Mouse (Mus musculus) liver, embryonic 14.5 days (tissue): ENCODE data around the gene Nrtn. TPM values are rescaled to one million over a fixed set of nuclear protein-coding genes. Genes with fewer than 3 reads are reported as not detected.
A peak's percentile ranks its signal among the peaks of the same experiment; 100 is the strongest.

Experiments
- ATAC-seq: fragments of 200-750 bp; cut with Nextera tagmentation; 2 replicates; pipeline ENCODE4 v1.8.0; 2017; ENCODE audit warnings: moderate number of reproducible peaks, mild to moderate bottlenecking, moderate library complexity; ENCODE audit not compliant: insufficient read depth
- DNase-seq, 3 experiments: peaks; one replicate each; pipeline ENCODE4 v3.0.0-alpha.2; 2012 to 2013; ENCODE audit warnings: low read depth in 3 of 3, low spot score in 3 of 3
- H3K27ac ChIP-seq: fragments of 300-500 bp; sonication (generic); 2 replicates; pipeline ENCODE4 v1.5.1; 2014; ENCODE audit warnings: moderate library complexity, mild to moderate bottlenecking, control low read depth, inconsistent platforms
- H3K27me3 ChIP-seq: fragments of 300-500 bp; sonication (generic); 2 replicates; pipeline ENCODE4 v1.6.1; 2014; ENCODE audit warnings: mild to moderate bottlenecking, low read length, moderate library complexity; ENCODE audit not compliant: control insufficient read depth, insufficient read depth
- H3K36me3 ChIP-seq: fragments of 300-500 bp; sonication (generic); replicated peaks from 2 replicates; pipeline ENCODE4 v1.6.1; 2014; ENCODE audit warnings: low read depth; ENCODE audit not compliant: control insufficient read depth, insufficient read depth
- H3K4me1 ChIP-seq, 2 experiments: fragments of 200-500 bp in 1 of 2; fragments of 300-500 bp in 1 of 2; sonication (generic) in 1 of 2; replicated peaks; 2 replicates each; pipeline ENCODE4 v1.6.1; 2012 to 2014; ENCODE audit warnings: antibody characterized with exemption in 1 of 2, inconsistent platforms in 1 of 2, low read length in 1 of 2; ENCODE audit not compliant: control insufficient read depth in 2 of 2, insufficient read depth in 2 of 2
- H3K4me2 ChIP-seq: fragments of 300-500 bp; sonication (generic); 2 replicates; pipeline ENCODE4 v1.6.1; 2014; ENCODE audit warnings: low read depth, mild to moderate bottlenecking, control low read depth, moderate library complexity
- H3K4me3 ChIP-seq, 2 experiments: fragments of 200-500 bp in 1 of 2; fragments of 300-500 bp in 1 of 2; sonication (generic) in 1 of 2; 2 replicates each; pipeline ENCODE4 v1.5.1; 2012 to 2014; ENCODE audit warnings: low read depth in 2 of 2, low read length in 2 of 2, mild to moderate bottlenecking in 2 of 2, control low read depth in 1 of 2, inconsistent platforms in 1 of 2, moderate library complexity in 1 of 2; ENCODE audit not compliant: insufficient read depth in 1 of 2
- H3K9ac ChIP-seq: fragments of 300-500 bp; sonication (generic); replicated peaks from 2 replicates; pipeline ENCODE4 v1.6.1; 2014; ENCODE audit warnings: mild to moderate bottlenecking, control low read depth, moderate library complexity
- H3K9me3 ChIP-seq: fragments of 300-500 bp; sonication (generic); 2 replicates; pipeline ENCODE4 v1.6.1; 2016; ENCODE audit warnings: low read length, mixed read lengths; ENCODE audit not compliant: control insufficient read depth
- CTCF ChIP-seq: IDR thresholded peaks from 2 replicates; pipeline ENCODE4 v1.5.1; 2016; ENCODE audit warnings: antibody characterized with exemption, low read depth, control low read depth
- EP300 ChIP-seq: IDR thresholded peaks from 2 replicates; pipeline ENCODE4 v1.6.1; 2016; ENCODE audit warnings: antibody characterized with exemption, low read depth
- WGBS: fragments of 180-500 bp; shearing (Covaris S2); extraction: QIAGEN DNeasy Blood & Tissue Kit; methylation state at CpG from one replicate; pipeline ENCODE4 v1.1.7; 2014; ENCODE audit not compliant: insufficient replicate concordance; 5-methylcytosine and 5-hydroxymethylcytosine counted together
- polyA plus RNA-seq, 2 experiments: library from polyadenylated mRNA; depleted of rRNA in 1 of 2; stranded (reverse) in 1 of 2; unstranded in 1 of 2; fragments of >200 nt; fragmentation: Nextera tagmentation in 1 of 2; extraction: Ambion mirVana in 1 of 2; gene quantifications; 2 replicates each; pipeline versions ENCODE4 v1.2.1 to v1.2.3; 2012 to 2014

Nrtn gene
- polyA plus RNA-seq, 2 experiments = 1.0 to 1.7 TPM

DNA sequence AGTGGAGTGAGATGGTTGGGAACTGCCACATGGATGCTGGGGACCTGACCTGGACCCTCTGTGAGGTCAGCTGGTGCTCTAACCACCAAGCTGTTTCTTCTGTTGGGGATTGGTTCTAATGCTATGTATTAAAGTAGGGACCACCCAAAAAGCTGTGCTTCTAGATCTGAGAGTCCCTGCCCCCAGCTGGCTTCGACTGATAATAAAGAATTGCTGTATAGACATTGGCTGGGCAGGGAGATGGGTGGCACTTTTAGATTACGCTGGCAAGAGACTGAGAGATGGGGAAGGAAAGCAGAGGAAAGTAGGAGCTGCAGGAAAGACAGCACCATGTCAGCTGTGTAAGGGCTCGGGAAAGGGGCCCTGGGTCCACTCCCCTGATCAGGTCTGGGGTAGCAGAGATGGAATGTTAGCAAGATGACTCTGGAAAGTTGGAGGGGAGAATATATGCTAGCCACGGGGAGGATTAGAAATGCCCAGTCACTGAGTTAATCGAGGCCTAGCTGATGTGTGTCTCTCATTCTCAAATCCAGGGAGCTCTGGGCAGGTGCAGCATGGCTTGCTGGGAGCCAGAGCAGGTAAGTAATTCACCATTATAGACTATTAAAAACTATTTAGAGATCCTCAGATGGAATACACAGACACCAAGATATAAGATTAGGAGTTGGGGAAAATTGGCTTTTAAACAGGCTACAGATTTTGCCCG lies 36.4 kb upstream of the Nrtn start:
- Histone ChIP-seq H3K27me3 (no peaks in the 10 kb centered on the region), H3K27ac (peak overlapping the region; percentile 96), H3K4me1 (peaks cover 24 to 27% of the 10 kb centered on the region in 2 experiments), H3K4me3 (peak overlapping the region; percentile 58 to 60), H3K9me3 (no peaks in the 10 kb centered on the region), H3K36me3 (peaks cover 5% of the 10 kb centered on the region), H3K4me2 (peak overlapping the region; percentile 79), H3K9ac (peak overlapping the region; percentile 74)
- TF ChIP-seq CTCF = no peak
- TF ChIP-seq EP300 = peak; percentile 93
- WGBS = 33% methylated on average over 6 of the region's 6 CpGs
- DNase-seq = peak; percentile 86 to 88 (median 87)
- peak; percentile 93 for ATAC-seq

DNA sequence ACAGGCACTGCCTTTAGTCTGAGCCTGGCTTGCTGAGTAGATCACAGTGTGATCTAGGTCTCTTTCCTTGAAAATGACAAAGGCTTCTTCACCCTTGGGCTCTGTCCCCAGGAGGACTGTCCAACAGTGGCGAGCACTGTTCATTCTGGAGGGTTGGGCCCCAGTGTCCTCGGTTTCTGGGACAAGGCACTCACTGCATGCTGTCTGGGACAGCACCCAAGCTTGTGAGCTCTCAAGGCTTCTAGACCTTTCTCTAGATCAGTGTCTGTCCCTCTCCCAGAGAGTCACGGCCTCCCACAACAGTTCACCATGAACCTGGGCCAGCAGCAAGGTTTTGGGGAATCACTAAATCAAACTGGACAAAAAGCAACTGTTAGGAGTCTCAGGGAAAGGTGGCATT lies 35.3 kb upstream of the Nrtn start:
- Histone ChIP-seq H3K27me3 (no peaks in the 10 kb centered on the region), H3K4me3 (no peak overlapping the region), H3K4me2 (no peak overlapping the region), H3K36me3 (peaks cover 3% of the 10 kb centered on the region), H3K27ac (peak overlapping the region; percentile 96), H3K9ac (no peak overlapping the region), H3K4me1 (peaks cover 24 to 27% of the 10 kb centered on the region in 2 experiments), H3K9me3 (no peaks in the 10 kb centered on the region)
- TF ChIP-seq EP300 = no peak
- no peak for TF ChIP-seq CTCF
- ATAC-seq (no peak), DNase-seq (no peak)
- 81% methylated on average over 3 of the region's 3 CpGs for WGBS

DNA sequence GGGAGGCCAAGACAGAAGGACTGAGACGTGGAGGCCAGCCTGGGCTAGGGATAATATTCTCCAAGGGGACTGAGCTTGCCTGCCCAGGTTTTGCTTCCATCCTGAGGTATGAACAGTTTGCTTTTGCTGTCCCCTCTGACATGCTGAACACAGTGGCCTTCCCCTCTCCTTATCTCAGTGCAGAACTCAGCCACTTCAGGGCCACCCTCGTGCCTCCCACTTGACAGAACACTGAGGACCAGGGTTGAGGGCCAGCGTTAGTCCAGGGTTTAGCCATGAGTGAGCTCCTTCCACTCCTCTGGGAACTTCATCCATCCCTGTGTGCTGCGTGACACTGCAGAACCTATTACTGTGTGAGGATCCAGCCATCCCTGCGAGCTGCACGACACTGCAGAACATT lies 32.0 kb upstream of the Nrtn start:
- no peak for DNase-seq
- WGBS = 72% methylated on average over 6 of the region's 6 CpGs
- Histone ChIP-seq H3K4me3 (no peak overlapping the region), H3K9ac (no peak overlapping the region), H3K4me2 (no peak overlapping the region), H3K9me3 (no peaks in the 10 kb centered on the region), H3K27me3 (no peaks in the 10 kb centered on the region), H3K4me1 (peaks cover 24 to 27% of the 10 kb centered on the region in 2 experiments), H3K36me3 (peaks cover 6% of the 10 kb centered on the region; the same call in 1 of the 2 replicates), H3K27ac (no peak overlapping the region; the same call in 1 of the 2 replicates)
- no peak for ATAC-seq
- TF ChIP-seq EP300 = no peak
- no peak for TF ChIP-seq CTCF

DNA sequence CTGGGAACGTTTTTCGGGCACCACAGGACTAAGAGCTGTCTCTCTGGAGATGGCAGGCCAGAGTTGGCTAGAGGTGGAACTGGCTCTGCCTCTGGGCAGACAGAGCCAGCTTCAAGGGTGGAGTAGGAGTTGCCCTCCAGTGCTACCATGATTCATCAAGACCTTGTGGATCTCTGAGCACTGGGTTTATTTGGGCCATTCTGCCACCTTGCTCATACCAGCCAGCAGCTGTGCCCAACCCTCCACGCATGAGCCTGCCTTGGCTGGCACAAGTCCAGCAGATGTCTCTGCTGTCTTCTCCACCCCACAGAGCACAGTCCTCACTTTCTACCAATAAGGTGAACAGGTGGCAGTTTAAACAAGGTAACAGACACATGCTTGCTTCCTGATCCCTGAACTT lies 31.6 kb upstream of the Nrtn start:
- no peak overlapping the region for H3K9ac ChIP-seq
- DNase-seq = no peak
- peaks cover 6% of the 10 kb centered on the region; the same call in 1 of the 2 replicates for H3K36me3 ChIP-seq
- H3K27ac ChIP-seq = no peak overlapping the region; the same call in 1 of the 2 replicates
- H3K27me3 ChIP-seq = no peaks in the 10 kb centered on the region
- H3K4me1 ChIP-seq = peaks cover 20 to 23% of the 10 kb centered on the region in 2 experiments
- ATAC-seq = peak; percentile 29; the same call in 1 of the 2 replicates
- no peak overlapping the region for H3K4me2 ChIP-seq
- TF ChIP-seq CTCF = no peak
- TF ChIP-seq EP300 = no peak
- H3K9me3 ChIP-seq = no peaks in the 10 kb centered on the region
- WGBS = 56% methylated on average over 3 of the region's 3 CpGs
- H3K4me3 ChIP-seq = no peak overlapping the region

DNA sequence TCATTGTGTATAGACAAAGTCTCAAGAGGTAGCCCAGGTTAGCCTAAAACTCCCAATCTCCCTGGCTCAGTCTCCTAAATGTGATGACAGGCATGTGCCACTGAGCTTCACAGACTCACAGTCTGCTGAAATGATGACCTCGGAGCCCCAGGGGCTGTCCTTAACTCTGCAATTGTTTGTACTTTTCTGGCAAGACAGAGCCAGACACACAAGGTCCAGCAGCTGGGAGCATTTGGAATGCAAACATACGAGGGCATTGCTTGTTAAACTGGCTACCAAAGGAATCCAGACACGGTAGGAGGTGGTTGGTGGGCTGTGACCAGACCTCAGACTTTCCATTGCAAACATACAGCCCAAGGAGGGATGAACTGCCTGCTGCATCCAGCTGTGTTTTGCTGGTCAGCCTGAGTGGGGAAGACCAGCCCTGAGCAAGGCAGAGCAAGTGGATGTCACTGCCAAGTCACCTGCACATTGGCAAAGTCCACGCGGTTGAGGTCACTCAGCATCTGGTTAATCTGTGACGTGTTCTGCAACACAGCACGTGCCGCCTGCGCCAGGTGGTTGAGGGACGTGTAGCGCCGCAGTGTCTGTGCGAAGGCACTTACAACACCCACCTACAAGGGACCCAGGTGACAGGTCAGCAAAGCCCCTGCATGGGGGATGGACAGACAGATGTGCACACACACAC lies 23.1 kb upstream of the Nrtn start:
- DNase-seq (no peak), ATAC-seq (no peak)
- WGBS = 78% methylated on average over 13 of the region's 13 CpGs
- Histone ChIP-seq H3K9ac (no peak overlapping the region), H3K9me3 (peaks cover 4% of the 10 kb centered on the region), H3K4me2 (no peak overlapping the region), H3K4me1 (no peaks in the 10 kb centered on the region), H3K4me3 (no peak overlapping the region), H3K27ac (no peak overlapping the region), H3K27me3 (no peaks in the 10 kb centered on the region), H3K36me3 (peaks cover 16% of the 10 kb centered on the region)
- TF ChIP-seq EP300 (no peak), CTCF (no peak)
